Mouse (Mus musculus) central nervous system, embryonic 14 days (tissue): ENCODE results near the gene Oaf. TPM values are rescaled to one million over a fixed set of nuclear protein-coding genes. Genes with fewer than 3 reads are reported as not detected.

Source experiments
- polyA plus RNA-seq: library from polyadenylated mRNA; depleted of rRNA; stranded (reverse); fragments of >200 nt; gene quantifications from 2 replicates; pipeline ENCODE4 v1.2.3, GENCODE M21; 2012; rRNA removed

Gene Oaf
- 16.2 and 41.9 TPM in 2 replicates for polyA plus RNA-seq

GRCm38 (mm10) chr9:43239712-43240593, at the start of gene Oaf:
Gene Oaf (minus strand): TSS chr9:43239911.

GRCm38 (mm10) chr9:43210190-43210682, 29.5 kb downstream of the Oaf start, which contains the start of gene Pou2f3:
Gene Pou2f3 (minus strand): TSS chr9:43210369.

Other genes with a start within 250 kb of the Oaf start
- 40.8 and 41.4 TPM in 2 replicates for gene Arhgef12, start 132.7 kb downstream of the Oaf start, polyA plus RNA-seq
- gene Tmem136, start 123.3 kb downstream of the Oaf start, polyA plus RNA-seq, result 25.5 and 26.7 TPM in 2 replicates
- gene Pou2f3, start 29.5 kb downstream of the Oaf start, polyA plus RNA-seq, result 0.09 and 0.65 TPM in 2 replicates
- 0.27 and 4.8 TPM in 2 replicates for gene Trim29, start 70.9 kb upstream of the Oaf start, polyA plus RNA-seq